ENCODE assay signal across 10 mouse cellular contexts in the genomic region with DNA sequence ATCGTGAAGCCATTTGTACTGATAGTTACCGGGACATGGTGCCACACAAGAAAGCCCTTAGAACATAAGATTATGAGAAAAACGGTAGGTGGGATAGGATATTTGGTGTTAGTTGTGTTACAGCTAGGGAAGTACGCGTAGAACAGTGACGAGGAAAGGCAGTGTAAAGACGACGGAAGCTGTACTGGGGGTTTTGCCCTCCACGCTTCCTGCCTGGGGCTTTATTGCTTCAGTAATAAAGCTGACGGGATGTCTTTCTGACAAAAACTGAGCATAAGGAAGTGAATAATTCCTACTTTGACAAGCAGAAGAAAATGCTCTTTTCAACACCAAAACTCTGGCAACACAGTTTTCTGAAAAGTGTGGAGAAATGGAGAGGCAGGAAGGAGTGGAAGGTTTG.
DNase-seq lines count a peak whose midpoint lies in the region; ATAC-seq lines count a peak whose summit lies in the region.
"Had no signal": no experiment of that assay in that cellular context is flagged by ENCODE, and none has a peak within 500 bp of the region (broad histone marks: within the 10 kb centered on the region; RNA-seq: fewer than 3 reads in every experiment).

No protein-coding gene starts in this region.

- no peaks in the 10 kb centered on the region for H3K9me3 ChIP-seq in kidney, embryonic 15.5 days (replicated peaks)
- H3K9me3 ChIP-seq in kidney, embryonic 14.5 days (ENCODE audit: control insufficient read depth, low read length) = no peaks in the 10 kb centered on the region
- H3K9me3 ChIP-seq: heart, embryonic 10.5 days had no signal

- no peak for ATAC-seq in kidney, embryonic 15.5 days (replicated peaks; ENCODE audit: low FRiP score)
- no peak for ATAC-seq in kidney, embryonic 14.5 days (ENCODE audit: low FRiP score, low TSS enrichment)

- H3K27ac ChIP-seq in kidney, embryonic 15.5 days = peak overlapping the region; percentile 49; the same call in 1 of the 2 replicates
- H3K27ac ChIP-seq in kidney, embryonic 14.5 days (ENCODE audit: low read depth, low read length) = no peak overlapping the region
- peak overlapping the region; percentile 94 for H3K27ac ChIP-seq in brown adipose tissue, adult 24 weeks (replicated peaks; ENCODE audit: low read depth, low read length)
- H3K27ac ChIP-seq in macrophage = peak overlapping the region; percentile 100

- H3K27me3 ChIP-seq in kidney, embryonic 15.5 days = no peaks in the 10 kb centered on the region
- H3K27me3 ChIP-seq in kidney, embryonic 14.5 days (ENCODE audit: control insufficient read depth, insufficient read depth, low read length) = no peaks in the 10 kb centered on the region

- H3K4me1 ChIP-seq in kidney, embryonic 15.5 days = peaks cover 54% of the 10 kb centered on the region
- peaks cover 12% of the 10 kb centered on the region for H3K4me1 ChIP-seq in kidney, embryonic 14.5 days (ENCODE audit: control insufficient read depth, insufficient read depth, low read length)
- H3K4me1 ChIP-seq in brown adipose tissue, adult 24 weeks (ENCODE audit: control insufficient read depth, insufficient read depth, insufficient read length, low read length) = peaks cover 52% of the 10 kb centered on the region

- peak; percentile 33 for DNase-seq in CD4-positive helper T cell, adult 2 months (ENCODE audit: low read depth, low spot score)
- no peak for DNase-seq in right cerebral cortex, postnatal 14 days
- no peak for DNase-seq in ovary, postnatal 36 days (ENCODE audit: low spot score)
- no peak for DNase-seq in adrenal gland, adult 18-20 months (ENCODE audit: low spot score in 2 of 2)
- DNase-seq: adrenal gland, adult 2 months had no signal

- no peak overlapping the region for H3K4me2 ChIP-seq in kidney, embryonic 15.5 days
- no peak overlapping the region for H3K4me2 ChIP-seq in kidney, embryonic 14.5 days (replicated peaks; ENCODE audit: low read depth, low read length)

- 58% methylated on average over 10 of the region's 10 CpGs for WGBS in kidney, embryonic 15.5 days
- WGBS in kidney, embryonic 14.5 days = 64% methylated on average over 10 of the region's 10 CpGs
- 6% methylated on average over 10 of the region's 10 CpGs for WGBS in macrophage (ENCODE audit: missing documents)

- no peaks in the 10 kb centered on the region; the same call in 1 of the 2 replicates for H3K79me2 ChIP-seq in macrophage (ENCODE audit: inconsistent target)

- H3K9ac ChIP-seq in kidney, embryonic 15.5 days = no peak overlapping the region
- no peak overlapping the region for H3K9ac ChIP-seq in kidney, embryonic 14.5 days (ENCODE audit: low read depth, low read length)

- peaks cover 27% of the 10 kb centered on the region; the same call in 1 of the 2 replicates for H3K36me3 ChIP-seq in kidney, embryonic 15.5 days
- H3K36me3 ChIP-seq in kidney, embryonic 14.5 days (ENCODE audit: control insufficient read depth, insufficient read depth, low read length) = peaks cover 18% of the 10 kb centered on the region; the same call in 1 of the 2 replicates
- H3K36me3 ChIP-seq in macrophage (ENCODE audit: inconsistent target) = peaks cover 20% of the 10 kb centered on the region

- no peak overlapping the region for H3K4me3 ChIP-seq in kidney, embryonic 15.5 days (replicated peaks)
- no peak overlapping the region for H3K4me3 ChIP-seq in kidney, embryonic 14.5 days (ENCODE audit: low read length)
- no peak overlapping the region for H3K4me3 ChIP-seq in brown adipose tissue, adult 24 weeks (ENCODE audit: insufficient read depth, low read depth, low read length)
- no peak overlapping the region for H3K4me3 ChIP-seq in macrophage (ENCODE audit: inconsistent target)
- H3K4me3 ChIP-seq: heart, embryonic 10.5 days had no signal
